Comparison of ENCODE assay signal across 8 mouse cellular contexts in genomic region chr13:21530781-21531201, GRCm38 (mm10). TPM values are rescaled to one million over a fixed set of nuclear protein-coding genes. Genes with fewer than 3 reads are reported as not detected.
DNase-seq lines count a peak whose midpoint lies in the region; ATAC-seq and TF ChIP-seq lines count a peak whose summit lies in the region.

Gene Zkscan8, minus strand, starts transcription at chr13:21531120.

- peak within 1 kb of the TSS; percentile 75 to 97 for H3K4me3 ChIP-seq in MEL (ENCODE audit: control insufficient read depth in 1 of 2, insufficient read depth in 1 of 2, low read depth in 2 of 2, low read length in 2 of 2)
- peak within 1 kb of the TSS; percentile 84 for H3K4me3 ChIP-seq in cerebellum, adult 2 months (replicated peaks; ENCODE audit: insufficient read depth, low read depth, low read length)
- peak within 1 kb of the TSS; percentile 88 for H3K4me3 ChIP-seq in forebrain, postnatal 0 days (ENCODE audit: low read depth, low read length)
- peak within 1 kb of the TSS; percentile 79 for H3K4me3 ChIP-seq in lung, embryonic 16.5 days (ENCODE audit: low read length)

- no peak for TF ChIP-seq EP300 in MEL (IDR thresholded peaks at IDR 0.05; ENCODE audit: low read depth in 1 of 2, low read length in 2 of 2)

- H3K9me3 ChIP-seq in MEL (replicated peaks; ENCODE audit: insufficient read depth, low read length), result no peaks in the 10 kb centered on the region
- H3K9me3 ChIP-seq in forebrain, postnatal 0 days (ENCODE audit: low read length), result no peaks in the 10 kb centered on the region
- no peaks in the 10 kb centered on the region for H3K9me3 ChIP-seq in lung, embryonic 16.5 days (ENCODE audit: control insufficient read depth, low read length)

- no peaks in the 10 kb centered on the region; a peak in 3 of 4 replicates for H3K27me3 ChIP-seq in MEL (ENCODE audit: control insufficient read depth in 1 of 2, insufficient read depth in 2 of 2, low read length in 2 of 2)
- H3K27me3 ChIP-seq in cerebellum, adult 2 months (ENCODE audit: control insufficient read depth, insufficient read depth, low read length), result no peaks in the 10 kb centered on the region
- H3K27me3 ChIP-seq in forebrain, postnatal 0 days (ENCODE audit: insufficient read depth, low read length), result no peaks in the 10 kb centered on the region
- no peaks in the 10 kb centered on the region for H3K27me3 ChIP-seq in lung, embryonic 16.5 days (ENCODE audit: control insufficient read depth, insufficient read depth, low read depth, low read length)

- H3K79me2 ChIP-seq in MEL (ENCODE audit: control insufficient read depth, insufficient read depth, low read length, poor library complexity), result peaks cover 5% of the 10 kb centered on the region; the same call in 1 of the 2 replicates

- peak; percentile 92 for DNase-seq in MEL (ENCODE audit: low read depth, low spot score)
- DNase-seq in cerebellum, adult 2 months, result peak; percentile 92 to 96
- DNase-seq in forebrain, postnatal 0 days, result peak; percentile 91
- DNase-seq in layer of hippocampus, adult 9-10 months (ENCODE audit: low spot score), result peak; percentile 68
- peak; percentile 76 for DNase-seq in ovary, postnatal 10 days (ENCODE audit: low spot score)
- peak; percentile 57 to 86 for DNase-seq in thymus, postnatal 10 days (ENCODE audit: low spot score in 2 of 2)

- H3K9ac ChIP-seq in MEL (ENCODE audit: control insufficient read depth, low read depth, low read length, poor library complexity, severe bottlenecking), result peak within 1 kb of the TSS; percentile 100
- H3K9ac ChIP-seq in forebrain, postnatal 0 days, result peak within 1 kb of the TSS; percentile 96
- peak within 1 kb of the TSS; percentile 96 for H3K9ac ChIP-seq in lung, embryonic 16.5 days (ENCODE audit: low read length)

- H3K4me1 ChIP-seq in MEL (ENCODE audit: control insufficient read depth in 1 of 2, insufficient read depth in 2 of 2, low read length in 2 of 2), result no peaks in the 10 kb centered on the region; a peak in 1 of 4 replicates
- no peaks in the 10 kb centered on the region for H3K4me1 ChIP-seq in cerebellum, adult 2 months (ENCODE audit: control insufficient read depth, insufficient read depth, low read length)
- peaks cover 6% of the 10 kb centered on the region; the same call in 1 of the 2 replicates for H3K4me1 ChIP-seq in forebrain, postnatal 0 days (ENCODE audit: insufficient read depth)
- peaks cover 5% of the 10 kb centered on the region for H3K4me1 ChIP-seq in lung, embryonic 16.5 days (replicated peaks; ENCODE audit: control insufficient read depth, insufficient read depth, low read length)

- H3K27ac ChIP-seq in MEL (ENCODE audit: control insufficient read depth, low read depth, low read length), result peak within 1 kb of the TSS; percentile 72
- peak within 1 kb of the TSS; percentile 72; the same call in 1 of the 2 replicates for H3K27ac ChIP-seq in cerebellum, adult 2 months (ENCODE audit: insufficient read depth, low read length)
- peak within 1 kb of the TSS; percentile 89 for H3K27ac ChIP-seq in forebrain, postnatal 0 days (ENCODE audit: low read depth, low read length)
- peak within 1 kb of the TSS; percentile 94 for H3K27ac ChIP-seq in lung, embryonic 16.5 days (ENCODE audit: low read length)

- no peak for TF ChIP-seq RAD21 in MEL (IDR thresholded peaks at IDR 0.05; ENCODE audit: low read depth, low read length)

- H3K36me3 ChIP-seq in MEL (ENCODE audit: control insufficient read depth in 1 of 2, insufficient read depth in 2 of 2, low read length in 2 of 2), result peaks cover 0 to 2% of the 10 kb centered on the region in 2 experiments; a peak in 2 of 4 replicates
- H3K36me3 ChIP-seq in forebrain, postnatal 0 days (ENCODE audit: insufficient read depth), result peaks cover 6% of the 10 kb centered on the region; the same call in 1 of the 2 replicates
- peaks cover 7% of the 10 kb centered on the region for H3K36me3 ChIP-seq in lung, embryonic 16.5 days (ENCODE audit: control insufficient read depth, insufficient read depth, low read length)

- 1% methylated on average over 39 of the region's 39 CpGs for WGBS in cerebellum, adult 2 months
- WGBS in forebrain, postnatal 0 days, result under 1% methylated on average over 39 of the region's 39 CpGs
- 0% methylated on average over 39 of the region's 39 CpGs for WGBS in lung, embryonic 16.5 days

- peak; percentile 99 for ATAC-seq in forebrain, postnatal 0 days
- ATAC-seq in hematopoietic stem cell, adult 5-6 weeks (replicated peaks in 1 of 2; ENCODE audit: insufficient read depth in 1 of 2, low FRiP score in 2 of 2, low TSS enrichment in 1 of 2, low read depth in 1 of 2, poor library complexity in 2 of 2, severe bottlenecking in 2 of 2), result peak; percentile 99 to 100
- ATAC-seq in lung, embryonic 16.5 days (ENCODE audit: low read depth), result peak; percentile 100

- TF ChIP-seq POLR2A in MEL (IDR thresholded peaks at IDR 0.05; ENCODE audit: control insufficient read depth in 1 of 2, insufficient read depth in 1 of 2, low read depth in 1 of 2, low read length in 2 of 2, poor library complexity in 1 of 2), result peak; percentile 75 to 85
- TF ChIP-seq POLR2A in cerebellum, adult 2 months (IDR thresholded peaks at IDR 0.05; ENCODE audit: borderline replicate concordance, insufficient read depth, low read length), result peak; percentile 55; the same call in 1 of the 2 replicates

- H3K4me2 ChIP-seq in forebrain, postnatal 0 days (ENCODE audit: low read depth), result peak within 1 kb of the TSS; percentile 74
- peak within 1 kb of the TSS; percentile 74 for H3K4me2 ChIP-seq in lung, embryonic 16.5 days (ENCODE audit: low read depth, low read length)

- TF ChIP-seq CTCF in MEL (IDR thresholded peaks at IDR 0.05 in 2 of 3, conservative IDR thresholded peaks at IDR 0.05 in 1 of 3; ENCODE audit: control insufficient read depth in 1 of 3, insufficient read depth in 1 of 3, low read depth in 2 of 3, low read length in 3 of 3, poor library complexity in 1 of 3, severe bottlenecking in 1 of 3), result 0 out of 6 replicates have a peak, but pooled peaks of 1 of the 3 experiments have one; percentile 5
- TF ChIP-seq CTCF in cerebellum, adult 2 months (IDR thresholded peaks at IDR 0.05; ENCODE audit: borderline replicate concordance, insufficient read depth, low read depth, low read length), result no peak
- peak; percentile 17 for TF ChIP-seq CTCF in forebrain, postnatal 0 days (IDR thresholded peaks at IDR 0.05; ENCODE audit: low read depth)

TF ChIP-seq in MEL, 35 proteins besides CTCF, POLR2A, EP300 and RAD21:
- TF ChIP-seq MAX (IDR thresholded peaks at IDR 0.05; ENCODE audit: low read length) (peak; percentile 44; the same call in 1 of the 2 replicates), UBTF (IDR thresholded peaks at IDR 0.05; ENCODE audit: borderline replicate concordance, insufficient read depth, low read depth, low read length) (0 out of 2 replicates have a peak, but pooled peaks have one; percentile 77), NELFE (IDR thresholded peaks at IDR 0.05; ENCODE audit: low read depth, low read length) (peak; percentile 84), POLR2AphosphoS2 (IDR thresholded peaks at IDR 0.05; ENCODE audit: low read length) (0 out of 2 replicates have a peak, but pooled peaks have one; percentile 40), SMC3 (IDR thresholded peaks at IDR 0.05; ENCODE audit: low read depth, low read length) (no peak), TBP (IDR thresholded peaks at IDR 0.05; ENCODE audit: low read depth, low read length) (peak; percentile 70), BHLHE40 (IDR thresholded peaks at IDR 0.05; ENCODE audit: borderline replicate concordance, low read depth, low read length) (no peak), TCF12 (IDR thresholded peaks at IDR 0.05; ENCODE audit: low read depth, low read length) (peak; percentile 67), MXI1 (IDR thresholded peaks at IDR 0.05; ENCODE audit: low read depth, low read length) (peak; percentile 66), MYC (IDR thresholded peaks at IDR 0.05; ENCODE audit: low read depth, low read length) (peak; percentile 30; the same call in 1 of the 2 replicates), MYB (IDR thresholded peaks at IDR 0.05; ENCODE audit: low read depth, low read length) (no peak), GABPA (IDR thresholded peaks at IDR 0.05; ENCODE audit: low read depth, low read length) (peak; percentile 47; the same call in 1 of the 2 replicates), MEF2A (IDR thresholded peaks at IDR 0.05; ENCODE audit: extremely low read depth, insufficient replicate concordance, low read depth, low read length, poor library complexity, severe bottlenecking) (no peak), ETS1 (IDR thresholded peaks at IDR 0.05; ENCODE audit: low read depth, low read length) (peak; percentile 20; the same call in 1 of the 2 replicates), ELF1 (IDR thresholded peaks at IDR 0.05; ENCODE audit: low read depth, low read length) (peak; percentile 81), RCOR1 (IDR thresholded peaks at IDR 0.05; ENCODE audit: low read depth, low read length) (0 out of 2 replicates have a peak, but pooled peaks have one; percentile 23), HCFC1 (IDR thresholded peaks at IDR 0.05; ENCODE audit: low read depth, low read length) (peak; percentile 86)
TF ChIP-seq in MEL: peak in this region for 13.

RNA-seq across cellular contexts. Expression of gene Zkscan8, which starts in this region (rescaled TPM):
- 3.2 and 3.9 TPM in 2 replicates for total RNA-seq in MEL (2012; rRNA removed)
- polyA plus RNA-seq in MEL (2012; ENCODE audit: insufficient read depth in 1 of 2, insufficient read length in 2 of 2, low read depth in 1 of 2, low replicate concordance in 2 of 2, missing spikeins in 1 of 2), result 1 to 10 TPM in 1 of 2 experiments, not detected in 1; 3.4 TPM
- polyA plus RNA-seq in cerebellum, adult 2 months (2012; rRNA removed), result 7.5 and 9.8 TPM in 2 replicates
- total RNA-seq in forebrain, postnatal 0 days (2014; rRNA removed), result 7.8 and 9.5 TPM in 2 replicates
- polyA plus RNA-seq in forebrain, postnatal 0 days (2015; fragmentation: Nextera tagmentation; extraction: Ambion mirVana), result 1.3 and 2.2 TPM in 2 replicates
- total RNA-seq in hematopoietic stem cell, adult 5-6 weeks (2017), result 18.2 and 21.3 TPM in 2 replicates
- polyA plus RNA-seq in lung, embryonic 16.5 days (2015; fragmentation: Nextera tagmentation; extraction: Ambion mirVana), result 5.8 and 6.3 TPM in 2 replicates

Comparison
In these comparisons a context has a peak if more than half of its experiments do, and no peak if none do; other contexts are left out.
1. Peak in every context shown above with its lines: DNase-seq, ATAC-seq, H3K4me3 ChIP-seq and H3K27ac ChIP-seq.